Mouse (Mus musculus): ENCODE results near the gene Dennd6a. TPM values are rescaled to one million over a fixed set of nuclear protein-coding genes. Genes with fewer than 3 reads are reported as not detected.
"Not testable (repeated sequence)": the region's sequence is repeated elsewhere in the genome, so short reads cannot be mapped to it uniquely, and the experiment has no call there.

Dennd6a gene
- polyA plus RNA-seq, 1 experiment from 2014 or later, result 15.2 TPM

GRCm38 (mm10) chr14:26669292-26670073 lies 95.8 kb downstream of the Dennd6a start, which contains the start of gene Pde12:
TSS of gene Pde12 (minus strand) at chr14:26669883.
- H3K4me2 ChIP-seq (ENCODE audit: low read length), result peak within 1 kb of the TSS; percentile 95
- peak; percentile 96 for ATAC-seq
- H3K27ac ChIP-seq (ENCODE audit: low read length), result peak within 1 kb of the TSS; percentile 96
- H3K27me3 ChIP-seq (ENCODE audit: control insufficient read depth, insufficient read depth, low read depth, low read length), result no peaks in the 10 kb centered on the region
- H3K36me3 ChIP-seq (ENCODE audit: control insufficient read depth, insufficient read depth, low read length), result peaks cover 3% of the 10 kb centered on the region; the same call in 1 of the 2 replicates
- 0% methylated on average over 69 of the region's 70 CpGs for WGBS
- peaks cover 26% of the 10 kb centered on the region for H3K4me1 ChIP-seq (ENCODE audit: control insufficient read depth, insufficient read depth, low read length)
- H3K9ac ChIP-seq (ENCODE audit: low read depth, low read length), result peak within 1 kb of the TSS; percentile 77
- peak within 1 kb of the TSS; percentile 92 for H3K4me3 ChIP-seq (ENCODE audit: low read depth, low read length)
- no peaks in the 10 kb centered on the region for H3K9me3 ChIP-seq (replicated peaks; ENCODE audit: control insufficient read depth, low read length, poor library complexity, severe bottlenecking)

GRCm38 (mm10) chr14:26670964-26671363 lies 97.3 kb downstream of the Dennd6a start:
- Histone ChIP-seq H3K27ac (ENCODE audit: low read length) (no peak overlapping the region), H3K4me1 (ENCODE audit: control insufficient read depth, insufficient read depth, low read length) (peaks cover 26% of the 10 kb centered on the region), H3K27me3 (ENCODE audit: control insufficient read depth, insufficient read depth, low read depth, low read length) (no peaks in the 10 kb centered on the region), H3K4me2 (ENCODE audit: low read length) (no peak overlapping the region), H3K9ac (ENCODE audit: low read depth, low read length) (no peak overlapping the region), H3K4me3 (ENCODE audit: low read depth, low read length) (no peak overlapping the region), H3K9me3 (replicated peaks; ENCODE audit: control insufficient read depth, low read length, poor library complexity, severe bottlenecking) (no peaks in the 10 kb centered on the region), H3K36me3 (ENCODE audit: control insufficient read depth, insufficient read depth, low read length) (no peaks in the 10 kb centered on the region)
- no peak for ATAC-seq

- 69% methylated on average over 17 of the region's 17 CpGs for WGBS
- not testable (repeated sequence) for H3K27me3 ChIP-seq (ENCODE audit: control insufficient read depth, insufficient read depth, low read depth, low read length); H3K9me3 ChIP-seq (replicated peaks; ENCODE audit: control insufficient read depth, low read length, poor library complexity, severe bottlenecking); H3K9ac ChIP-seq (ENCODE audit: low read depth, low read length); H3K4me3 ChIP-seq (ENCODE audit: low read depth, low read length); H3K4me2 ChIP-seq (ENCODE audit: low read length); ATAC-seq; H3K36me3 ChIP-seq (ENCODE audit: control insufficient read depth, insufficient read depth, low read length); H3K27ac ChIP-seq (ENCODE audit: low read length)
- peaks cover 16% of the 10 kb centered on the region for H3K4me1 ChIP-seq (ENCODE audit: control insufficient read depth, insufficient read depth, low read length)
Observed at GRCm38 (mm10) chr14:26671870-26672615, 98.4 kb downstream of the Dennd6a start.

GRCm38 (mm10) chr14:26674476-26675169 lies 101.0 kb downstream of the Dennd6a start:
- ATAC-seq; H3K27me3 ChIP-seq (ENCODE audit: control insufficient read depth, insufficient read depth, low read depth, low read length): not testable (repeated sequence)

GRCm38 (mm10) chr14:26675371-26675770 lies 101.7 kb downstream of the Dennd6a start:
- H3K4me2 ChIP-seq (ENCODE audit: low read length), result no peak overlapping the region
- H3K4me3 ChIP-seq (ENCODE audit: low read depth, low read length), result no peak overlapping the region
- H3K9me3 ChIP-seq (replicated peaks; ENCODE audit: control insufficient read depth, low read length, poor library complexity, severe bottlenecking), result no peaks in the 10 kb centered on the region
- 22% methylated on average over 12 of the region's 12 CpGs for WGBS
- H3K9ac ChIP-seq (ENCODE audit: low read depth, low read length), result no peak overlapping the region
- H3K27me3 ChIP-seq (ENCODE audit: control insufficient read depth, insufficient read depth, low read depth, low read length), result no peaks in the 10 kb centered on the region
- ATAC-seq, result no peak
- no peaks in the 10 kb centered on the region for H3K36me3 ChIP-seq (ENCODE audit: control insufficient read depth, insufficient read depth, low read length)
- H3K4me1 ChIP-seq (ENCODE audit: control insufficient read depth, insufficient read depth, low read length), result peaks cover 4% of the 10 kb centered on the region
- H3K27ac ChIP-seq (ENCODE audit: low read length), result no peak overlapping the region

More at GRCm38 (mm10) chr14:26674476-26675169, 101.0 kb downstream of the Dennd6a start:
- H3K9ac ChIP-seq (ENCODE audit: low read depth, low read length); H3K4me2 ChIP-seq (ENCODE audit: low read length); H3K36me3 ChIP-seq (ENCODE audit: control insufficient read depth, insufficient read depth, low read length); H3K9me3 ChIP-seq (replicated peaks; ENCODE audit: control insufficient read depth, low read length, poor library complexity, severe bottlenecking); H3K4me3 ChIP-seq (ENCODE audit: low read depth, low read length); H3K4me1 ChIP-seq (ENCODE audit: control insufficient read depth, insufficient read depth, low read length); H3K27ac ChIP-seq (ENCODE audit: low read length): not testable (repeated sequence)
- WGBS, result 85% methylated on average over 2 of the region's 2 CpGs

- no peaks in the 10 kb centered on the region for H3K9me3 ChIP-seq (replicated peaks; ENCODE audit: control insufficient read depth, low read length, poor library complexity, severe bottlenecking)
- H3K27ac ChIP-seq (ENCODE audit: low read length), result no peak overlapping the region
- H3K4me1 ChIP-seq (ENCODE audit: control insufficient read depth, insufficient read depth, low read length), result no peaks in the 10 kb centered on the region
- no peaks in the 10 kb centered on the region for H3K27me3 ChIP-seq (ENCODE audit: control insufficient read depth, insufficient read depth, low read depth, low read length)
- WGBS, result 84% methylated on average over 5 of the region's 5 CpGs
- no peaks in the 10 kb centered on the region for H3K36me3 ChIP-seq (ENCODE audit: control insufficient read depth, insufficient read depth, low read length)
- H3K9ac ChIP-seq (ENCODE audit: low read depth, low read length), result no peak overlapping the region
- no peak overlapping the region for H3K4me3 ChIP-seq (ENCODE audit: low read depth, low read length)
- no peak for ATAC-seq
- H3K4me2 ChIP-seq (ENCODE audit: low read length), result no peak overlapping the region
Observed at GRCm38 (mm10) chr14:26675791-26676190, 102.1 kb downstream of the Dennd6a start.

Small RNA genes within 50 kb of the gene (microRNA-seq; reads per million reads assigned to microRNA genes)
- gene Mir7672, result 1.0 reads per million

Other genes starting within 250 kb of the Dennd6a start
- 11.3 and 13.6 TPM in 2 replicates for gene Slmap, start 38.9 kb upstream of the Dennd6a start, polyA plus RNA-seq (2015; fragmentation: Nextera tagmentation; extraction: Ambion mirVana)
- 505 and 541 TPM in 2 replicates for gene Arf4, start 64.2 kb downstream of the Dennd6a start, polyA plus RNA-seq (2015; fragmentation: Nextera tagmentation; extraction: Ambion mirVana)
- gene Pde12, start 96.0 kb downstream of the Dennd6a start, polyA plus RNA-seq (2015; fragmentation: Nextera tagmentation; extraction: Ambion mirVana), result 12.2 and 12.5 TPM in 2 replicates
- gene Dnah12, start 119.4 kb downstream of the Dennd6a start, polyA plus RNA-seq (2015; fragmentation: Nextera tagmentation; extraction: Ambion mirVana), result 0.11 and 0.19 TPM in 2 replicates

Data from midbrain, embryonic 16.5 days (tissue).